Mouse (Mus musculus): ENCODE results near the gene Rwdd2b. TPM values are rescaled to one million over a fixed set of nuclear protein-coding genes. Genes with fewer than 3 reads are reported as not detected.

Rwdd2b gene
- total RNA-seq, 1 experiment from 2014 or later: 8.8 TPM

- DNase-seq: no peak
Observed at GRCm38 (mm10) chr16:87420662-87421061, 19.7 kb downstream of the Rwdd2b start.

- DNase-seq: no peak
Observed at GRCm38 (mm10) chr16:87405001-87405400, 35.4 kb downstream of the Rwdd2b start.

GRCm38 (mm10) chr16:87393813-87394548 lies 46.4 kb downstream of the Rwdd2b start:
- peak; percentile 29 for DNase-seq

- peak; percentile 4 for DNase-seq
Observed at GRCm38 (mm10) chr16:87387444-87387977, 52.9 kb downstream of the Rwdd2b start.

- DNase-seq: no peak
Observed at GRCm38 (mm10) chr16:87384366-87384765, 56.0 kb downstream of the Rwdd2b start.

Other genes starting within 250 kb of the Rwdd2b start
- 24.4 and 26.9 TPM in 2 replicates for gene N6amt1, start 86.4 kb downstream of the Rwdd2b start, total RNA-seq (2021)
- gene Ltn1, start 8.0 kb downstream of the Rwdd2b start, total RNA-seq (2021): 32.9 and 38.9 TPM in 2 replicates
- gene Usp16, start 14.1 kb upstream of the Rwdd2b start, total RNA-seq (2021): 70.9 and 72.4 TPM in 2 replicates
- gene Cct8, start 55.3 kb upstream of the Rwdd2b start, total RNA-seq (2021): 203 and 229 TPM in 2 replicates
- 0.57 and 0.82 TPM in 2 replicates for gene Map3k7cl, start 112.8 kb upstream of the Rwdd2b start, total RNA-seq (2021)

Data from adrenal gland, postnatal 25 days (tissue).